Mouse (Mus musculus): ENCODE results near the gene Fance.
"Not testable (repeated sequence)": the region's sequence is repeated elsewhere in the genome, so short reads cannot be mapped to it uniquely, and the experiment has no call there.

Fance gene

DNA sequence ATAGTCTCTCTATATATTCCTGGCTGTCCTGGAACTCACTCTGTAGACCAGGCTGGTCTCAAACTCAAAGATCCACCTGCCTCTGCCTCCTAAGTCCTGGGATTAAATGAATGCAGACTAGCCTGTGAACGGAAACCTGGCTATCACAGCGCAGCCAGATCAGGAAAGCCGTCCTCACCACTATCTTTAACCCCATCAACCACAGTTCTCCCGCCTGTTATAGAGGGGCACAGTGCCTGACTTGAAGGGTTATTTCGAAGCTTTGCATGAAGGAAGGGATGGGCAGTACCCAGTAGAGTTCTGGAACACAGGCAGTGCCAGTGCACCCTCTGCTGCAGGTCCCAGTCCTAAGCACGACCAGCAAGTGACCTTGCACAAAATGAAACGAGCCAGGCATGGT is 22.0 kb upstream of the Fance start:
- DNase-seq (ENCODE audit: low read depth, low spot score): no peak

GRCm38 (mm10) chr17:28293716-28294115 is 19.6 kb upstream of the Fance start:
- DNase-seq (ENCODE audit: low read depth, low spot score): no peak

GRCm38 (mm10) chr17:28294449-28295333 is 18.6 kb upstream of the Fance start:
- DNase-seq (ENCODE audit: low read depth, low spot score): no peak

DNA sequence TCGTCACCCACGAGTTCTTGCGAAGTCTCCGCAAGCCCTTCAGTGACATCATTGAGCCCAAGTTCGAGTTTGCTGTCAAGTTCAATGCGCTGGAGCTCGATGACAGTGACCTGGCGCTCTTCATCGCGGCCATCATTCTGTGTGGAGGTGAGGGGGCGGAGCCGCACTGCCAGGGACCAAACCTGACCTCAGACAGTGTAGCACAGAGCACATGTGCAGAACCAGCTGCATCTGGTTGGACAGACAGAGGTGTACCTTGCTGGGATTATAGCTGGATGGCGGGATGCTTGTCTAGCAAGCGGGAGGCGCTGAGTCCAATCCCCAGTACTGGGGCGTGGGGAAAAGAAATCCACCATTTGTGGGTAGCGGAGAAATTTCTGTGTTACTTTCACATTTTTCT is 14.4 kb upstream of the Fance start:
- no peak for DNase-seq (ENCODE audit: low read depth, low spot score)

GRCm38 (mm10) chr17:28299669-28300320 is 13.5 kb upstream of the Fance start:
- no peak for DNase-seq (ENCODE audit: low read depth, low spot score)

DNA sequence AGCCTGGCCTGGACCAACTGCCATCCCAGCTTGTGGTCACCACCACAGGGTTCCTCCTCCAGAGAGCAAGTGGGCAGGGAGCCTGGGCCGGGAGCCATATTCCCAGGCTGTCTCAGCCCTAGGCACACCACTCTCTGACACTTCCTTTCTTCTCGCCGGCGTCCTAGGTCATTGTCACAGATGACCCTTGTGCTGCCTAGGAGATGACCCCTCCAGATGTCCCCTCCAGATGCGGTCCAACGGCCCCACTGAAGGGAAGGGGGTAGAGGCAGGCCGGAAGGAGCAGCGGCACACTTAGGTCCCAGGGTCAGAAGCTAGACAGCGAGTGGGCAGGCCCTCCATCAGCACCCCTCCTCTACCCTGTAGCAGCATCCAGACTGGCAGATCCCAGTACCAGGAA is 13.0 kb upstream of the Fance start:
- no peak for DNase-seq (ENCODE audit: low read depth, low spot score)

DNA sequence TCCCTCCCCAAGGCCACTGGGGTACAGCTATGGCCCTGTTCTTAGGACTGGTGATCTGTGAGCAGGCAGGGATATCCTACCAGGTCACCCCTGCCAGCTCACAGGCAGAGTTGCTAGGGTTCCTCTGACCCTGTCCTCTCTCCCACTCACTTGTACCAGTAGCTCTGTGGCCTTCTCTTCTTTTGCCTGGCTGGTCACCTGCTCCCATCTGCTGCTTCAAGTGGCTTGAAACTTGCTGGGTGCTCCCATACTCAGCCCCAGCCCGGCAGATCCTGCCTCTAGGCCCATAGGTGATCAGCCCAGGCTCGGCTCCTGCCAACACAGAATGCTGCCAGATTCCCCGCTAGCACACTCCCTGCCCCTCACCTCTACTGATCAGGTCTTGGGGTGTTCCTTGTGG is 12.5 kb upstream of the Fance start:
- DNase-seq (ENCODE audit: low read depth, low spot score): no peak

- no peak for DNase-seq (ENCODE audit: low read depth, low spot score)
Observed at GRCm38 (mm10) chr17:28305172-28305571, 8.1 kb upstream of the Fance start.

DNA sequence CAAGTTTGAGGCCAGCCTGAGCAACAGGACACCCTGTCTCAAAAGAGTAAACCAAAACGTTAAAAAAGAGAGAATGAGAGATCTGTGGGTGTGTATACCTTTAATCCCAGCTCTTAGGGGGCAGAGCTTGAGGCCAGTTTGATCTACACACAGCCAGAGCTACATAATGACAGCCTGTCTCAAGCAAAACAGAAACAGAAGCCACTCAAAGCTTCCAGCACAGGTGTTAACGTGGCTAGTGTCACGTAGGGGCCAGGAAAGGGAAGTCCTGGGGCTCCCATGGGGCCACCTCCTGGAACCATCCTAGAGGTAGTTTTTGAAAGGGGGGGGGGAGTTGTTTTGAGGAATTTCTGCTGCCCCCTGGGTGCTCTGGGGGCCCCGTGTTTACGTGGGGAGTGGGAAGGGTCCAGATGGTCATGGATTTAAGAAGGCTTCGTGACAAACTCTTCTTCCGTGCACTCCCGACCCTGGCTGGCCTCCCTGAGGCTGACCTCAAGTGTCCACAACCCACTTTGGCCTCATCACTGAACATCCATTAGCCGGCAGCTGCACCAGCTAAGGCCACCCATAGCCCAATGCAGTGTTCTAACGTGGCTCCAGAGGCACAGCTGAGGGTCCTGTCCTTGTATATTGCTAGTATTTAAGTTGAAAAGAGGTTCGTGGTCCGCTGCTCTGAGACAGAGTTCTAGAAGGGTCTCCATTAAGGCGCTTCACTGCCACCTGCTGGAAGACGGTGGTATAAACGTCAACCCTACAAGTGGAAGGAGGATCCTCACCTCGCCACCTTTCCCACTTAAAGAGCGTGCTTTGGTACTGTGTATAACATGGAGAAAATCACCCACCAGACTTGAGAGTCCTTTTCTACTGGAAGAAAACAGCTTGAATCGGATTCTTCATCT is 4.8 kb upstream of the Fance start:
- DNase-seq (ENCODE audit: low read depth, low spot score): peak; percentile 95

DNA sequence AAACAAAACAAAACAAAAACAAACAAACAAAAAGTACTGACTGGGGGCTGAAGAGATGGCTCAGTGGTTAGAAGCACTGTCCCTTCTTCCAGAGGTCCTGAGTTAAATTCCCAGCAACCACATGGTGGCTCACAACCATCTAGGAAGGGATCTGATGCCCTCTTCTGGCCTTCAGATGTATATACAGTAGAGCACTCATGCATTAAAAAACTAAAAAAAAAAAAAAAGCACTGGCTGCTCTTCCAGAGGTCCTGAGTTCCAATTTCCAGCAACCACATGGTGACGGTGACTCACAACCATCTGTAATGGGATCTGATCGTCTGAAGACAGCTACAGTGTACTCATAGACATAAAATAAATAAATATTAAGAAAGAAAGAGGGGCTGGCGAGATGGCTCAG is 2.5 kb upstream of the Fance start:
- DNase-seq (ENCODE audit: low read depth, low spot score): peak; percentile 45

- DNase-seq (ENCODE audit: low read depth, low spot score): peak; percentile 79
Observed at GRCm38 (mm10) chr17:28311366-28312132, 1.8 kb upstream of the Fance start.

DNA sequence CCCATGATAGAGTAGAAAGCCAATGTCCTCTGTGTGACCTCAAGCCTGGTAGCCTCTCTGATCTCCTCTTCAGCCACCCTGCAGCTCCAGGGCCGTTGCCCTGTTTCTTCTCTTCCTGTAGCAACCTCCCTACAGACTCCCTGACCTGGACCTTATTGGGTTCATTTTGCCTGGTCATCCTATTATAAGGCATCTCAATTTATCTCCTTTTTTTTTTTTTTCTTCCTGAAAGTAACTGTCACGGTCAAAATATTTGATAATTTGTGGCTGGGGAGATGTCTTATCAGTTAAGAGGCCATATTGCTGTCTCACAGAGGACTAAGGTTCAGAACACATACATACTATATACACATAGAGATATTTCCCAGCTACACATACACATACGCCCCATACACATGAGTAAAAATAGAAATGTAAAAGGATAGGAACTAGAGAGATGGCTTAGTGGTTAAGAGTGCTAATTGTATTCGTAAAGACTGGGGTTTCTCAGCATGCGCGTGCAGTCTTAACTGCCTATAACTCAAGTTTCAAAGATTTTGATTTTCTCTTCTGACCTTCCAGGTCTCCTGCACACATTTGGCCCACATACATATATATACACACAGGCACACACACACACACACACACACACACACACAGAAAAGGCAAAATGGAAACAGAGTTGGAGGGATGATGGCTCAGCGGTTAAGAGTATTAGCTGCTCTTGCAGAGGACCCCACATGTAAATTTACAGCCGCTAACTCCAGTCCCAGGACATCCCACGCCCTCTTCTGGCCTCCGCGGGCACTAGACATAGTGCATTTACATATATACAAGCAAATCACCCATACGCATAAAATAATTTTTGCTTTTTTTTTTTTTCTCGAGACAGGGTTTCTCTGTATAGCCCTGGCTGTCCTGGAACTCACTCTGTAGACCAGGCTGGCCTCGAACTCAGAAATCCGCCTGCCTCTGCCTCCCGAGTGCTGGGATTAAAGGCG is 797 bp upstream of the Fance start:
- peak; percentile 90 for DNase-seq (ENCODE audit: low read depth, low spot score)

DNA sequence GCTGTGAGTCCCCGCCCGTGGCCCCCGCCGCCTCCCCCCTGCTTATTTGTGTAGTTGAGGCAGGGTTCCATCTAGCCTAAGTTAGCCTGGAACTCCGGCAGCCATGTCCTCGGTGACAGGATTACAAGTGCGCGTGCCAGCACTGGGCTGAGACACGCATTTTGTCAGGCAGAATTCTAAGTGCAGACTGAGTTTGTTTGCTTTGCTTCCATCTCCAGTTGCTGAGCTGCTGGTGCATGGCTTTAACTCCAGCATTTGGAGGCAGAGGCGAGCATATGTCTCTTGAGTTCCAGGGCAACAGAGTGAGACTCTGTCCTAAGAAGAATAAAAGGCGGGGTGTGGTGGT is 534 bp downstream of the Fance start:
- DNase-seq (ENCODE audit: low read depth, low spot score): peak; percentile 66

GRCm38 (mm10) chr17:28315611-28316160 is 2.4 kb downstream of the Fance start:
- no peak for DNase-seq (ENCODE audit: low read depth, low spot score)

- no peak for DNase-seq (ENCODE audit: low read depth, low spot score)
Observed at GRCm38 (mm10) chr17:28316476-28316875, 3.2 kb downstream of the Fance start.

DNA sequence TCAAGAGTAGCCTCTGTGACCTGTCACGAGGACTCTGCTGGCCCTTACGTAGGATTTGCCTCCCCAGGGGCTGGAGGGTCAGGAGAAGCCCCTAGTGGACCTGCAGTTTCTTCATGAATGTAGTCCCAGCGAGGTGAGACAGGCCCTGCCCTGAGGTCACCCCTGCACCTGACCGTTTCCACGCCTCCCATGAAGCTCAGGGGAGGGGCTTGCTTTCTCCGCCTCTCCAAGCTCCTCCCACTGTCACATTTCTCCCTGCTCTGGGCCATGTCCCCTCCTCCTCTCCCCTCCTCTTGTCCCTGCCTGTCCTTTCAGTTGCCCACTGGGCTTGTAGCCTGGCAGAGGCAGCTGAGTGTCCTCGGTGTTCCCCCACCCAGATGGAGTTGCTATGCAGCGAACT is 3.8 kb downstream of the Fance start:
- no peak for DNase-seq (ENCODE audit: low read depth, low spot score)

- no peak for DNase-seq (ENCODE audit: low read depth, low spot score)
Observed at GRCm38 (mm10) chr17:28317725-28318124, 4.4 kb downstream of the Fance start.

DNA sequence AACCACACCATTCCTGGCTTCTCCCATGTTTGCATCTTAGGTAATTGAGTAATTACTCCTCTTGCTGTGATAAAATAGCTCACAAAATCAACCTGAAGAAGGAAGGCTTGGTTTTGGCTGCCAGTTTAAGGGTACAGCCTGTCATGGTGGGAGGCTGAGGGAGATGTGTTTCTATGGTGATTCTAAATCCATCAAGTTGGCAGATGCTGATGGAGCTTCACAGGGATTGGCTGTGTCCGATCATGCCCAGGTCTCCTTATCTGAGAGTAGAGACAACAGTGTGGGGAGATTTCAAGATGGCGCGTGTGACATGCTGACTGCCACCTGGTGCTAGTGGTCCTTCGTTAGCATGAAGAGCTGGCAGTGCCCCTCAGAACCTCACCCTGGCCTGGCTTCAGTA is 8.4 kb downstream of the Fance start:
- no peak for DNase-seq (ENCODE audit: low read depth, low spot score)

DNA sequence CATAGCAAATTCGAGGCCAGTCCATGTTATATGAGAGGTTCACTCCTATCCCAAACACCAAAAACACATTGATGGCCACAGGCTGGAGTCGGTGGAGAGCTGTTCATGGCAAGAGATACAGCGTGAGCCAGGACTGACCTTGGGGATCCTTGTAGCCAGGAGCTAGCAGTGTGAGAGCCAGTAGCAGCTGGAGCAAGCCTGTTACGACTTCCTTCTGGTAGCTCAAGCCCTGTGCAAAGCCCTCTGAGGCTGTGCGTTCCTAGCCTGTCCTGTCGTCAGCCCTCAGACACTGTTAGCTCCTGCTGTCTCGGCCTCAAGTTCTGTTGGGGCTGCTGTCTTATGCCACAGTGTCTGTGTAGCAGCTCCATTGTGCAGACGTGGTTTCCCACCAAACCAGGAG is 10.5 kb downstream of the Fance start:
- no peak for DNase-seq (ENCODE audit: low read depth, low spot score)

GRCm38 (mm10) chr17:28324416-28324815 is 11.1 kb downstream of the Fance start:
- DNase-seq (ENCODE audit: low read depth, low spot score): not testable (repeated sequence)
